Mouse (Mus musculus) spleen, adult 2 months (tissue): Measurements from ENCODE around the gene Msmo1. TPM values are rescaled to one million over a fixed set of nuclear protein-coding genes. Genes with fewer than 3 reads are reported as not detected.
A peak's percentile ranks its signal among the peaks of the same experiment; 100 is the strongest.

Experiments used
- DNase-seq, 2 experiments: peaks; one replicate each; pipeline versions ENCODE4 v3.0.0 to v3.0.0-alpha.2; 2012 to 2021; ENCODE audit warnings: low spot score in 2 of 2, low read depth in 1 of 2
- H3K27ac ChIP-seq: fragments of 200-500 bp; 2 replicates; pipeline ENCODE4 v1.5.1; 2012; ENCODE audit warnings: low read length, inconsistent platforms; ENCODE audit not compliant: insufficient read depth
- H3K27me3 ChIP-seq: fragments of 200-500 bp; 2 replicates; pipeline ENCODE4 v1.6.1; 2012; ENCODE audit warnings: mild to moderate bottlenecking, moderate library complexity, low read length, inconsistent platforms; ENCODE audit not compliant: control insufficient read depth, insufficient read depth
- H3K36me3 ChIP-seq: fragments of 200-500 bp; 2 replicates; pipeline ENCODE4 v1.6.1; 2012; ENCODE audit warnings: mild to moderate bottlenecking, low read length, inconsistent platforms; ENCODE audit not compliant: control insufficient read depth, insufficient read depth
- H3K4me1 ChIP-seq: fragments of 200-500 bp; 2 replicates; pipeline ENCODE4 v1.6.1; 2011; ENCODE audit warnings: inconsistent platforms; ENCODE audit not compliant: control insufficient read depth, insufficient read depth, insufficient read length
- H3K4me3 ChIP-seq: fragments of 200-500 bp; 2 replicates; pipeline ENCODE4 v1.5.1; 2011; ENCODE audit warnings: mild to moderate bottlenecking, inconsistent platforms; ENCODE audit not compliant: insufficient read depth, insufficient read length; ENCODE audit errors: extremely low read depth
- CTCF ChIP-seq: fragments of 200-500 bp; IDR thresholded peaks from 2 replicates; pipeline ENCODE4 v1.5.1; 2011; ENCODE audit warnings: mild to moderate bottlenecking, inconsistent platforms; ENCODE audit not compliant: insufficient read depth, insufficient read length, insufficient replicate concordance; ENCODE audit errors: extremely low read depth
- POLR2A ChIP-seq: fragments of 200-500 bp; IDR thresholded peaks from 2 replicates; pipeline ENCODE4 v1.6.1; 2011; ENCODE audit warnings: low read depth, low read length, inconsistent platforms
- WGBS: fragments of 180-500 bp; shearing (Covaris S2); methylation state at CpG from one replicate; pipeline ENCODE4 v1.1.7; 2018; 5-methylcytosine and 5-hydroxymethylcytosine counted together
- polyA plus RNA-seq: library from polyadenylated mRNA; depleted of rRNA; stranded (reverse); fragments of >200 nt; gene quantifications from 2 replicates; pipeline ENCODE4 v1.2.3, GENCODE M21; 2012; rRNA removed

Msmo1 gene
- polyA plus RNA-seq, result 3.8 and 4.4 TPM in 2 replicates

DNA sequence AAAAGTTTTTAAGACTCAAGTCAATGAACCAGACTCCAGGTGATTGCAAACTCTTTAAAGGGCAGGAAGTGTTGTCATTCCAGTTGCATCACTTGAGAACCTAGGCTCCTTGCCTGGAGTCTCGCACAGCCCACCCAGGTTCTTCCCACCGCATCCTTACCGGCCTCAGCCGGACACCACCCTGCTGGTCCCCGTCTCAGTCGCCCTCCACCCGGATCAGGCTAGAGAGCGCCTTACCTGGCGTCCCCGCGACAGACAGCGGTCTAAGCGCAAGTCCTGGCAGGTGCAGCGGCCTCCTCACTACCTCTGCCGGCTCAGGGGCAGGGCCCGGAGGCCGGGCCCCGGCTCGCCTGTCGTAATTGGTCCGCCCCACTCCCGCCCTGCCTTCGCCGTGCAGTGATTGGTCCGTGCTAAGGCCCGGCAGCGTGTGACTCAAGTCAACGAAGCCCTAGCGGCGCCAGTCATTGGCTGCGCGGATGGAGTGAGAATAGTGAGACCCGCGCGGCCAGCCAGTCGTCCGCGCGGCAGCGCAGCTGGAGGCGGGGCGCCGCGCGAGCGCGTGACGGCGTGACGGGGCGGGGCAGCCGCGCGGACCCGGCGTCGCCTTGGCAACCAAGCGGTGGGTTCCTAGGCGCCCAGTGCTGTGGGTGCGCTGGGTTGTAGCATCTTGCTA, at the start of gene Msmo1:
TSS of gene Msmo1 (minus strand) at position 522 of the 673 bp plus-strand sequence.
- no peaks in the 10 kb centered on the region for H3K27me3 ChIP-seq
- peak within 1 kb of the TSS; percentile 73 for H3K27ac ChIP-seq
- TF ChIP-seq CTCF (no peak), POLR2A (peak; percentile 46)
- DNase-seq, result peak; percentile 95 to 96
- peaks cover 4% of the 10 kb centered on the region; the same call in 1 of the 2 replicates for H3K4me1 ChIP-seq
- peak within 1 kb of the TSS; percentile 89 for H3K4me3 ChIP-seq
- H3K36me3 ChIP-seq, result peaks cover 8% of the 10 kb centered on the region; the same call in 1 of the 2 replicates
- under 1% methylated on average over 60 of the region's 60 CpGs for WGBS

DNA sequence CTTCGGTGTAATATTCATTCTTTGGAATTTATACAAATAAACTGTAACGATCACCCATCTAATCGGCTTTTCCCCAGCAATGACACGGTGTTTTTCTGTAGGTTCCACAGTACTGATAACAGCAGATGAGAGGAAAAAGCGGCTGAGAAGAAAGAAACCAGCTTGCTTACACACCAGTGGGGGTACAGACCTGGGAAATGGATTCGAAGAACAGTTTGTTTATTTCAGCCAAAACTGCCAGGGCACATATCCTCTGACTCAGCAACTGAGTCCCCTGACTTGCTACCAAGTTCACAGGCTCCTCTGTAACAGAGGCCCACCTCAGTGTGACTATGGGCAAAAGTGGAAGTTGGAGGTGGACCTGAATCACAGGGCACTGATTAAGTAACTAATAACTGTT, 48.4 kb upstream of the Msmo1 start:
- WGBS, result 63% methylated on average over 6 of the region's 6 CpGs
- DNase-seq, result no peak
- H3K27ac ChIP-seq, result no peak overlapping the region
- H3K36me3 ChIP-seq, result 0 out of 2 replicates have a peak, but pooled peaks cover 2% of the 10 kb centered on the region
- TF ChIP-seq CTCF (no peak), POLR2A (no peak)
- H3K4me1 ChIP-seq, result no peaks in the 10 kb centered on the region
- no peaks in the 10 kb centered on the region for H3K27me3 ChIP-seq
- no peak overlapping the region for H3K4me3 ChIP-seq

DNA sequence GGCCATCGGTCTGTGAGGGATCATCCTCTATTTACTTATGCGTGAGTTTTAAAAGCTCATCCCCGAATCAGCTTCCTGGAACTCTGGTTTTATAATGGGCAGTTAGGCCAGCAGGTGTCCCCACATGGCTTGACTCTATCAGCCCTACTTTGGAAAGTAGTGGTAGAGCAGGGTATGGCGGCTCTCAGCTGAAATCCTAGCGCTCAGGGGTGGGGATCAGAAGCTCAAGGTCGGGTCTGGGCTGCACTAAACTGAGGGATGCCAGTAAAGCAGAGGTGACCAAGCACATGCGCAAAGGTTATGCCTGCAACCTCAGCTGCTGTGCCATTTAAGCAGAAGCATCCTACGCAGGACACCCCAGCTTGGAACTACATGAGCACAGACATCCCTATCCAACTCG, 44.3 kb upstream of the Msmo1 start:
- DNase-seq, result no peak
- 87% methylated on average over 9 of the region's 9 CpGs for WGBS

DNA sequence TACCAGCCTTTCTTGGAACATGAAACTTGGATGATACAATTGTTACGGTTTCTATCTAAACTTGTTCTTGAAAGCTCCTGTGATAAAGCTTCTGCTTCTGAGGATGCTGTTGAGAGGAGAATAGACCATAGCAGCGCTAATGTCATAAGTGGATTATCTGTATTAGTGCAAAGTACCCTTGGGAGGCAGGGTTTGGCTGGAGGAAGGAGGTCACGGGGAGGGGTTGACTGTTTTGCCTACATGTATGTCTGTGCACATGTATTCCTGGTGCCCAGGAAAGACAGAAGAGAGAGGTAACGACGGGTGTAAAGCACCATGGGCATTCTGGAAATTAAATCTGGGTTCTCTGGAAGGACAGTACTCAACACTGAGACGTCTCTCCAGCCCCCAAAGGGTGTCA, 40.5 kb upstream of the Msmo1 start:
- 89% methylated on average over 6 of the region's 6 CpGs for WGBS

More for the DNA sequence above, 44.3 kb upstream of the Msmo1 start:
- no peaks in the 10 kb centered on the region for H3K4me1 ChIP-seq
- H3K27ac ChIP-seq, result no peak overlapping the region
- TF ChIP-seq CTCF (no peak), POLR2A (no peak)
- H3K36me3 ChIP-seq, result 0 out of 2 replicates have a peak, but pooled peaks cover 2% of the 10 kb centered on the region
- H3K4me3 ChIP-seq, result no peak overlapping the region
- no peaks in the 10 kb centered on the region for H3K27me3 ChIP-seq

DNA sequence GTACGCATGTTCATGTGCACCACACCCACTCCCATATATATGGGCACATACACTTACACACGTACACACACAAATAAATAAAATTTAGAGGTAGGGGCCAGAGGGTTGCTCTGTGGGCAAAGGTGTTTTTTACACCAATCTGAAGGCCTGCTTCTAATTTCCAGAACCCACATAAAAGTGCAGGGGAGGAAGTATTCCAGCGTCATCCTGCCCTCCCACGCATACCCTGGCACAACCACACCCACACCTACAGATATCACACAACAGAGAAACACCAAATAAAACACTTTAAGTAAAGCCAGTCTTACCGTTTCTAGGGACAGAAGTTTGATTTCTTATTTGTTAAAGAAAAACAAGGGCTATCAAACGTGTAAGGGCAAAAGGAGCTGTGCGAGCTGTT, 37.2 kb upstream of the Msmo1 start:
- no peak overlapping the region for H3K27ac ChIP-seq
- no peaks in the 10 kb centered on the region for H3K27me3 ChIP-seq
- DNase-seq, result no peak
- TF ChIP-seq POLR2A, result no peak
- TF ChIP-seq CTCF, result no peak
- H3K4me1 ChIP-seq, result no peaks in the 10 kb centered on the region
- 78% methylated on average over 7 of the region's 7 CpGs for WGBS
- no peak overlapping the region for H3K4me3 ChIP-seq
- H3K36me3 ChIP-seq, result no peaks in the 10 kb centered on the region

More for the DNA sequence above, 40.5 kb upstream of the Msmo1 start:
- Histone ChIP-seq H3K4me1 (no peaks in the 10 kb centered on the region), H3K36me3 (0 out of 2 replicates have a peak, but pooled peaks cover 2% of the 10 kb centered on the region), H3K27ac (no peak overlapping the region), H3K4me3 (no peak overlapping the region), H3K27me3 (no peaks in the 10 kb centered on the region)
- no peak for DNase-seq
- TF ChIP-seq CTCF (no peak), POLR2A (no peak)

DNA sequence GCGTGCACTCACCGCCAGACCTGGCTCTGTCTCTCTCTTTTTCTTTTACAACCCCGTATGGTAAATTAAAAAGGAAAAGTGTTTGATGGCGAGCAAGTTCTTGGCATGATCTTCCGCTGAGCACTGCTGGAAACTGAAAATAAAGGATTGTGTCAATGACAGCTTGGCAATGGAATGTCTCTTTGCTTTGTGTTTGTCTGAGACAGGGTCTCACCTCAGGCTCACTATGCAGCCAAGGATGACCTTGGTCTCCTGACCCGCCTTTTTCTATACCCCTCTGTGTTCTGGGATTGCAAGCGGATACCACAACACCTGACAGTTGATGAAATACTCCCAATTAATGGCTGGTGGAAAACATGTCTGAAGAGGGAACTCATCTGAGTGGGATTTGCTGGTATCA, 36.0 kb upstream of the Msmo1 start:
- no peak for DNase-seq
- TF ChIP-seq POLR2A (no peak), CTCF (no peak)
- Histone ChIP-seq H3K4me1 (no peaks in the 10 kb centered on the region), H3K4me3 (no peak overlapping the region), H3K36me3 (no peaks in the 10 kb centered on the region), H3K27me3 (no peaks in the 10 kb centered on the region), H3K27ac (no peak overlapping the region)
- 91% methylated on average over 7 of the region's 7 CpGs for WGBS

DNA sequence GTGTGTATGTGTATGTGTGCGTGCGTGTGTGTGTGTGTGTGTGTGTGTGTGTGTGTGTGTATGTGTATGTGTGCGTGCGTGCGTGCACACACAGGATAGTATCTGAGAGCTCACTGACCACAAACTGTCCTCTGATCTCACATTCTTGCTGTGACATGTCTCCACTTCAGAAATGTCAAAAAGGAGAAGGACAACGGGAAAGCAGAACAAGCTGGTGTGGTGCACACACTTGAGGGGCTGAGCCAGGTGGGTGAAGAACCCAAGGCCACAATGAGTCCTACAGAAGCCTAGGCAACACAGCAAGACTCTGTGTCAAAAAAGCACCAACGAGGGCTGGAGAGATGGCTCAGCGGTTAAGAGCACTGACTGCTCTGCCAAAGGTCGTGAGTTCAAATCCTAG, 35.1 kb upstream of the Msmo1 start:
- Histone ChIP-seq H3K4me3 (no peak overlapping the region), H3K27ac (no peak overlapping the region), H3K4me1 (no peaks in the 10 kb centered on the region; the same call in 1 of the 2 replicates), H3K36me3 (no peaks in the 10 kb centered on the region), H3K27me3 (no peaks in the 10 kb centered on the region)
- WGBS, result 79% methylated on average over 8 of the region's 9 CpGs
- TF ChIP-seq POLR2A, result no peak
- TF ChIP-seq CTCF, result no peak
- DNase-seq, result no peak
